8 mouse cellular contexts compared by ENCODE assay signal in the genomic region with DNA sequence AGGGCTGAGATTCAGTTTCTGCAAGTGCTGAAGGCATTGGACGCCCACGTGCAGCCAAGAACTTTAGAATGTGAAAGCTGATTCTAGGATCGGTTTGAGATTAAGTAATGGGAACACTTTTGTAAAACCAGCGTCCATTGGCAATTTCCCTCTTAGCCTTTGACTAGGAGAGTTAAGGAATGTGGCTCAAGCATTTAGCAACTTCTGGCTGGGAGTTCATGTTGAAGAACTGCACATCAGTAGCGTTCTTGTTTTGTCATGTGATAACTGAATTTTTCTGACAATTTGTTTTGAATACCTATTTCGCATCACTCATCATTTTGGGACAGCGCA. TPM values are rescaled to one million over a fixed set of nuclear protein-coding genes. Genes with fewer than 3 reads are reported as not detected.
A peak's percentile ranks its signal among the peaks of the same experiment; 100 is the strongest.
DNase-seq lines count a peak whose midpoint lies in the region; ATAC-seq and TF ChIP-seq lines count a peak whose summit lies in the region.

No protein-coding gene starts in this region.

- WGBS in kidney, postnatal 0 days, result 38% methylated on average over 7 of the region's 7 CpGs
- WGBS in embryonic facial prominence, embryonic 11.5 days, result 40% methylated on average over 7 of the region's 7 CpGs

- peak; percentile 25; the same call in 1 of the 2 replicates for ATAC-seq in kidney, postnatal 0 days (replicated peaks; ENCODE audit: low FRiP score, low read depth)
- ATAC-seq in embryonic facial prominence, embryonic 11.5 days (replicated peaks; ENCODE audit: insufficient number of reproducible peaks, low FRiP score, low TSS enrichment, low read depth), result no peak

- H3K9ac ChIP-seq in kidney, postnatal 0 days (ENCODE audit: low read depth, low read length), result peak overlapping the region; percentile 84; the same call in 1 of the 2 replicates
- peak overlapping the region; percentile 79 for H3K9ac ChIP-seq in embryonic facial prominence, embryonic 11.5 days (replicated peaks; ENCODE audit: low read length)

- H3K27me3 ChIP-seq in kidney, postnatal 0 days (ENCODE audit: insufficient read depth, low read length), result no peaks in the 10 kb centered on the region
- H3K27me3 ChIP-seq in embryonic facial prominence, embryonic 11.5 days (ENCODE audit: control insufficient read depth, insufficient read depth, low read length), result no peaks in the 10 kb centered on the region
- no peaks in the 10 kb centered on the region for H3K27me3 ChIP-seq in myocyte (ENCODE audit: control insufficient read depth, insufficient read depth, insufficient read length)

- peaks cover 22% of the 10 kb centered on the region for H3K79me2 ChIP-seq in myocyte (ENCODE audit: control insufficient read depth, insufficient read depth)

- H3K36me3 ChIP-seq in kidney, postnatal 0 days (ENCODE audit: insufficient read depth, low read length), result no peaks in the 10 kb centered on the region
- H3K36me3 ChIP-seq in embryonic facial prominence, embryonic 11.5 days (replicated peaks; ENCODE audit: control insufficient read depth, insufficient read depth, low read depth, low read length), result no peaks in the 10 kb centered on the region
- H3K36me3 ChIP-seq in myocyte (ENCODE audit: control insufficient read depth, insufficient read depth), result no peaks in the 10 kb centered on the region

- TF ChIP-seq CTCF in kidney, postnatal 0 days (IDR thresholded peaks at IDR 0.05; ENCODE audit: low read depth), result no peak

- TF ChIP-seq POLR2A in myocyte (IDR thresholded peaks at IDR 0.05; ENCODE audit: insufficient read length, low read depth), result no peak

- peak overlapping the region; percentile 68 for H3K4me2 ChIP-seq in kidney, postnatal 0 days (ENCODE audit: low read length)
- H3K4me2 ChIP-seq in embryonic facial prominence, embryonic 11.5 days (ENCODE audit: low read depth, low read length), result peak overlapping the region; percentile 57
- peak overlapping the region; percentile 66 for H3K4me2 ChIP-seq in myocyte (ENCODE audit: low read depth)

- H3ac ChIP-seq in myocyte (ENCODE audit: control insufficient read depth, insufficient read length), result peak overlapping the region; percentile 31

- peak overlapping the region; percentile 74 for H3K4me3 ChIP-seq in kidney, postnatal 0 days (replicated peaks; ENCODE audit: low read depth, low read length)
- H3K4me3 ChIP-seq in embryonic facial prominence, embryonic 11.5 days (ENCODE audit: low read depth, low read length), result peak overlapping the region; percentile 68
- peak overlapping the region; percentile 74 for H3K4me3 ChIP-seq in myocyte

- DNase-seq in kidney, postnatal 0 days (ENCODE audit: low spot score), result no peak
- no peak for DNase-seq in kidney, adult 8-10 months
- no peak for DNase-seq in embryonic facial prominence, embryonic 11.5 days (ENCODE audit: low spot score)
- DNase-seq in hindlimb bud, embryonic 11.5 days (ENCODE audit: extremely low spot score, low read depth, low spot score), result peak; percentile 16
- DNase-seq in layer of hippocampus, adult 9-10 months (ENCODE audit: low spot score), result no peak
- DNase-seq in cerebellum, adult 9-10 months, result no peak
- no peak for DNase-seq in urinary bladder, adult 2 months (ENCODE audit: low spot score)

- H3K9me3 ChIP-seq in kidney, postnatal 0 days (replicated peaks; ENCODE audit: low read length), result no peaks in the 10 kb centered on the region
- no peaks in the 10 kb centered on the region for H3K9me3 ChIP-seq in embryonic facial prominence, embryonic 11.5 days (replicated peaks; ENCODE audit: control insufficient read depth, low read length)

- H3K27ac ChIP-seq in kidney, postnatal 0 days, result no peak overlapping the region
- no peak overlapping the region for H3K27ac ChIP-seq in embryonic facial prominence, embryonic 11.5 days (replicated peaks; ENCODE audit: low read depth, low read length)

- 0 out of 2 replicates have a peak, but pooled peaks cover 2% of the 10 kb centered on the region for H3K4me1 ChIP-seq in kidney, postnatal 0 days (replicated peaks; ENCODE audit: insufficient read depth, low read length)
- no peaks in the 10 kb centered on the region for H3K4me1 ChIP-seq in embryonic facial prominence, embryonic 11.5 days (ENCODE audit: control insufficient read depth, insufficient read depth, low read length)

TF ChIP-seq in myocyte, 11 proteins besides CTCF, POLR2A, EP300 and RAD21:
- TF ChIP-seq MYOD1 (IDR thresholded peaks at IDR 0.05; ENCODE audit: control insufficient read depth in 1 of 3, insufficient read length in 2 of 3, low read depth in 2 of 3), result no peak
- TF ChIP-seq MYOG (IDR thresholded peaks at IDR 0.05; ENCODE audit: control insufficient read depth in 1 of 3, insufficient read depth in 1 of 3, insufficient read length in 2 of 3, low read depth in 2 of 3), result no peak
- no peak for TF ChIP-seq SRF (IDR thresholded peaks at IDR 0.05; ENCODE audit: control insufficient read depth, insufficient read length, low read depth)
- TF ChIP-seq CEBPB (IDR thresholded peaks at IDR 0.05; ENCODE audit: insufficient read depth, poor library complexity, severe bottlenecking), result no peak
- TF ChIP-seq USF1 (IDR thresholded peaks at IDR 0.05; ENCODE audit: low read depth), result no peak
- TF ChIP-seq TCF3 (IDR thresholded peaks at IDR 0.05; ENCODE audit: insufficient read length, low read depth), result no peak
- no peak for TF ChIP-seq E2F4 (IDR thresholded peaks at IDR 0.05; ENCODE audit: insufficient read depth)
- TF ChIP-seq MAX (IDR thresholded peaks at IDR 0.05; ENCODE audit: low read depth), result no peak
- no peak for TF ChIP-seq REST (IDR thresholded peaks at IDR 0.05; ENCODE audit: insufficient read depth, insufficient read length)
- TF ChIP-seq POLR2AphosphoS2 (IDR thresholded peaks at IDR 0.05; ENCODE audit: insufficient read length, low read depth), result no peak
- no peak for TF ChIP-seq TCF12 (IDR thresholded peaks at IDR 0.05; ENCODE audit: insufficient read depth, poor library complexity, severe bottlenecking)

RNA-seq across cellular contexts. Expression of a gene that starts 0.3 kb away (rescaled TPM):
- polyA plus RNA-seq in kidney, postnatal 0 days (2015; fragmentation: Nextera tagmentation; extraction: Ambion mirVana), result 71.1 and 71.4 TPM in 2 replicates
- polyA plus RNA-seq in embryonic facial prominence, embryonic 11.5 days (2014; fragmentation: Nextera tagmentation; extraction: Ambion mirVana), result 88.6 and 92.1 TPM in 2 replicates
- 19.1 TPM for polyA plus RNA-seq in myocyte (2012; fragmentation: generic; extraction: Trizol)
- polyA plus RNA-seq in urinary bladder, adult 2 months (2012; rRNA removed), result 26.4 and 30.0 TPM in 2 replicates

RNA-seq across cellular contexts. Expression of a gene that starts 49.4 kb away (rescaled TPM):
- 98.6 and 102 TPM in 2 replicates for polyA plus RNA-seq in kidney, postnatal 0 days (2015; fragmentation: Nextera tagmentation; extraction: Ambion mirVana)
- polyA plus RNA-seq in embryonic facial prominence, embryonic 11.5 days (2014; fragmentation: Nextera tagmentation; extraction: Ambion mirVana), result 114 and 121 TPM in 2 replicates
- 41.3 TPM for polyA plus RNA-seq in myocyte (2012; fragmentation: generic; extraction: Trizol)
- polyA plus RNA-seq in urinary bladder, adult 2 months (2012; rRNA removed), result 39.1 and 45.2 TPM in 2 replicates
